Mouse (Mus musculus) ES-E14 (cell line): ENCODE data around the gene Gca. TPM values are rescaled to one million over a fixed set of nuclear protein-coding genes. Genes with fewer than 3 reads are reported as not detected.

ENCODE experiments used
- DNase-seq: peaks from one replicate; pipeline ENCODE4 v3.0.0-alpha.2; 2013; ENCODE audit warnings: low read depth, low spot score
- H3K27ac ChIP-seq: 2 replicates; pipeline ENCODE4 v1.5.1; 2012; ENCODE audit warnings: low read depth, mild to moderate bottlenecking, low read length, moderate library complexity, mixed read lengths; ENCODE audit not compliant: poor library complexity, insufficient read depth, severe bottlenecking
- H3K36me3 ChIP-seq: 2 replicates; pipeline ENCODE4 v1.6.1; 2012; ENCODE audit warnings: mild to moderate bottlenecking, low read length, moderate library complexity, mixed read lengths; ENCODE audit not compliant: control insufficient read depth, poor library complexity, insufficient read depth, severe bottlenecking
- H3K4me1 ChIP-seq, 2 experiments: fragments of 150-350 bp in 1 of 2; sonication (generic) in 1 of 2; 2 replicates each; pipeline ENCODE4 v1.6.1; 2012; ENCODE audit warnings: low read length in 2 of 2, mild to moderate bottlenecking in 1 of 2, mixed read lengths in 1 of 2; ENCODE audit not compliant: control insufficient read depth in 2 of 2, insufficient read depth in 2 of 2, poor library complexity in 1 of 2
- H3K4me3 ChIP-seq, 2 experiments: fragments of 150-350 bp in 1 of 2; sonication (generic) in 1 of 2; 2 replicates each; pipeline ENCODE4 v1.5.1; 2012; ENCODE audit warnings: low read length in 2 of 2, low read depth in 1 of 2, mild to moderate bottlenecking in 1 of 2, mixed read lengths in 1 of 2; ENCODE audit not compliant: insufficient read depth in 1 of 2, poor library complexity in 1 of 2, severe bottlenecking in 1 of 2
- H3K9ac ChIP-seq: 2 replicates; pipeline ENCODE4 v1.6.1; 2012; ENCODE audit warnings: low read depth, mild to moderate bottlenecking, low read length, mixed read lengths; ENCODE audit not compliant: poor library complexity, insufficient read depth, severe bottlenecking
- H3K9me3 ChIP-seq: fragments of 150-350 bp; sonication (generic); 2 replicates; pipeline ENCODE4 v1.6.1; 2012; ENCODE audit warnings: low read depth, mild to moderate bottlenecking, low read length; ENCODE audit not compliant: control insufficient read depth, insufficient read depth
- CHD2 ChIP-seq: IDR thresholded peaks from 2 replicates; pipeline ENCODE4 v1.6.1; 2014; ENCODE audit warnings: mild to moderate bottlenecking, low read depth, low read length, inconsistent platforms
- HCFC1 ChIP-seq: IDR thresholded peaks from 2 replicates; pipeline ENCODE4 v1.6.1; 2012; ENCODE audit warnings: low read length, inconsistent platforms, borderline replicate concordance; ENCODE audit not compliant: insufficient read depth
- MAFK ChIP-seq: IDR thresholded peaks from 2 replicates; pipeline ENCODE4 v1.6.1; 2014; ENCODE audit warnings: mild to moderate bottlenecking, low read depth, low read length, inconsistent platforms; ENCODE audit not compliant: insufficient read depth
- ZC3H11A ChIP-seq: IDR thresholded peaks from 2 replicates; pipeline ENCODE4 v1.6.1; 2012; ENCODE audit warnings: low read depth, mild to moderate bottlenecking, inconsistent platforms, low read length, borderline replicate concordance
- ZNF384 ChIP-seq: IDR thresholded peaks from 2 replicates; pipeline ENCODE4 v1.6.1; 2012; ENCODE audit warnings: low read depth, low read length, inconsistent platforms
- in situ Hi-C, 2 experiments: fragments of 600-800 bp; cut with MboI; formaldehyde crosslinking; loops; one replicate each; pipeline ENCODE4 v1.15.1; 2025; ENCODE audit warnings: low sequenced_read_pairs in 2 of 2, inconsistent platforms in 1 of 2; ENCODE audit not compliant: unreplicated experiment in 2 of 2
- total RNA-seq: library from RNA; depleted of rRNA; stranded (reverse); fragments of 300-350 nt; gene quantifications from 2 replicates; pipeline ENCODE4 v1.2.3, GENCODE M21; 2012; rRNA removed

Gca gene
- 11.5 and 11.8 TPM in 2 replicates for total RNA-seq

GRCm38 (mm10) chr2:62664135-62664670, at the start of gene Gca:
Gene Gca (plus strand): TSS chr2:62664285.
- Histone ChIP-seq H3K4me3 (peak within 1 kb of the TSS; percentile 70 to 71), H3K27ac (no peak within 1 kb of the TSS), H3K4me1 (peaks cover 2 to 4% of the 10 kb centered on the region in 2 experiments; a peak in 1 of 4 replicates), H3K9me3 (no peaks in the 10 kb centered on the region), H3K9ac (peak within 1 kb of the TSS; percentile 63), H3K36me3 (no peaks in the 10 kb centered on the region)
- DNase-seq, result peak; percentile 84
- in situ Hi-C loops, result no loop called here
- peak; percentile 57; the same call in 1 of the 2 replicates for TF ChIP-seq HCFC1
- TF ChIP-seq MAFK, result no peak

- TF ChIP-seq ZNF384 (no peak), HCFC1 (no peak), ZC3H11A (no peak), MAFK (no peak), CHD2 (no peak)
- Histone ChIP-seq H3K9ac (no peak overlapping the region), H3K4me3 (no peak overlapping the region), H3K4me1 (no peaks in the 10 kb centered on the region), H3K36me3 (no peaks in the 10 kb centered on the region), H3K27ac (no peak overlapping the region), H3K9me3 (no peaks in the 10 kb centered on the region)
- in situ Hi-C loops, result no loop called here
- no peak for DNase-seq
Observed at GRCm38 (mm10) chr2:62618934-62619341, 45.1 kb upstream of the Gca start.

GRCm38 (mm10) chr2:62619679-62620078, 44.4 kb upstream of the Gca start:
- Histone ChIP-seq H3K27ac (no peak overlapping the region), H3K9me3 (no peaks in the 10 kb centered on the region), H3K9ac (no peak overlapping the region), H3K36me3 (no peaks in the 10 kb centered on the region), H3K4me3 (no peak overlapping the region), H3K4me1 (no peaks in the 10 kb centered on the region)
- TF ChIP-seq ZNF384 (no peak), CHD2 (no peak), MAFK (no peak), ZC3H11A (no peak), HCFC1 (no peak)
- in situ Hi-C loops, result no loop called here
- no peak for DNase-seq

GRCm38 (mm10) chr2:62623024-62623441, 41.1 kb upstream of the Gca start:
- Histone ChIP-seq H3K4me1 (no peaks in the 10 kb centered on the region), H3K9me3 (no peaks in the 10 kb centered on the region), H3K4me3 (no peak overlapping the region), H3K36me3 (no peaks in the 10 kb centered on the region), H3K9ac (no peak overlapping the region), H3K27ac (no peak overlapping the region)
- DNase-seq, result no peak
- in situ Hi-C loops, result no loop called here
- TF ChIP-seq MAFK, result no peak
- TF ChIP-seq ZC3H11A, result no peak
- no peak for TF ChIP-seq HCFC1
- TF ChIP-seq CHD2, result no peak
- no peak for TF ChIP-seq ZNF384

DNA sequence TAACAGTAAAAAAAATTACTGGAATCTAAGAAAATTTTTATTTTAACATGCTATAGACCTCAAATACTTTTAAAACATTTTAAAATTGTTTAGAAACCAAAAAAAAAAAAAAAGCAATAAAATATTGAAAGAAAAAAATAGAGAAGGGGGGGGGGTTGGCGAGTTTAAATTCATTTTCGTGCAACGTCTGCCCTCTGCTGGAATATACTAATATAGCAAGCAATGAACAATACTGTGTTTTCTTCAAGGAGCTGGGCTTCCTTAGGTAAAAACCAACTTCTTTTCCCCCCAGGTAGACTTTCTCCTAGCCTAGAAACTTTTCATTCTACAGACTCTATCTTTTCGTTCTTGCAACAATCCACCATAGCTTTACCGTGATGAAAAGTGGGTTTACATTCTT, 36.4 kb upstream of the Gca start:
- no peaks in the 10 kb centered on the region for H3K9me3 ChIP-seq
- no peak overlapping the region for H3K9ac ChIP-seq
- no peaks in the 10 kb centered on the region for H3K4me1 ChIP-seq
- TF ChIP-seq HCFC1, result no peak
- TF ChIP-seq ZNF384, result peak; percentile 83; the same call in 1 of the 2 replicates
- H3K36me3 ChIP-seq, result no peaks in the 10 kb centered on the region
- no peak overlapping the region for H3K27ac ChIP-seq
- no peak for DNase-seq
- no peak overlapping the region for H3K4me3 ChIP-seq
- in situ Hi-C loops, result loop anchor here in 1 of 2 experiments (25.0 kb wide), 1 partner anchor 640 kb away; no protein-coding TSS in a partner anchor
